Mouse (Mus musculus) hindbrain, embryonic 14.5 days (tissue): ENCODE measurements around the gene Pir. TPM values are rescaled to one million over a fixed set of nuclear protein-coding genes. Genes with fewer than 3 reads are reported as not detected.

ENCODE experiments used
- ATAC-seq: fragments of 200-750 bp; cut with Nextera tagmentation; 2 replicates; pipeline ENCODE4 v1.8.0; 2017; ENCODE audit warnings: moderate number of reproducible peaks, mild to moderate bottlenecking, moderate TSS enrichment, moderate library complexity; ENCODE audit not compliant: low FRiP score
- DNase-seq: peaks from one replicate; pipeline ENCODE4 v3.0.0-alpha.2; 2015; ENCODE audit warnings: low spot score
- H3K27ac ChIP-seq: fragments of 300-500 bp; sonication (generic); 2 replicates; pipeline ENCODE4 v1.5.1; 2014; ENCODE audit warnings: mild to moderate bottlenecking, moderate library complexity
- H3K27me3 ChIP-seq: fragments of 300-500 bp; sonication (generic); 2 replicates; pipeline ENCODE4 v1.6.1; 2014; ENCODE audit warnings: mild to moderate bottlenecking, low read length, mixed read lengths; ENCODE audit not compliant: control insufficient read depth, insufficient read depth
- H3K36me3 ChIP-seq: fragments of 300-500 bp; sonication (generic); replicated peaks from 2 replicates; pipeline ENCODE4 v1.6.1; 2014; ENCODE audit not compliant: control insufficient read depth, insufficient read depth
- H3K4me1 ChIP-seq: fragments of 300-500 bp; sonication (generic); replicated peaks from 2 replicates; pipeline ENCODE4 v1.6.1; 2014; ENCODE audit warnings: antibody characterized with exemption, low read length, mixed read lengths; ENCODE audit not compliant: control insufficient read depth, insufficient read depth
- H3K4me2 ChIP-seq: fragments of 300-500 bp; sonication (generic); replicated peaks from 2 replicates; pipeline ENCODE4 v1.6.1; 2014; ENCODE audit warnings: mild to moderate bottlenecking, moderate library complexity
- H3K4me3 ChIP-seq: fragments of 300-500 bp; sonication (generic); replicated peaks from 2 replicates; pipeline ENCODE4 v1.5.1; 2014; ENCODE audit warnings: mild to moderate bottlenecking, low read length
- H3K9ac ChIP-seq: fragments of 300-500 bp; sonication (generic); 2 replicates; pipeline ENCODE4 v1.6.1; 2014
- H3K9me3 ChIP-seq: fragments of 300-500 bp; sonication (generic); 2 replicates; pipeline ENCODE4 v1.6.1; 2016; ENCODE audit warnings: low read length; ENCODE audit not compliant: control insufficient read depth
- WGBS: fragments of 180-500 bp; shearing (Covaris S2); extraction: QIAGEN DNeasy Blood & Tissue Kit; methylation state at CpG from one replicate; pipeline ENCODE4 v1.1.7; 2014; 5-methylcytosine and 5-hydroxymethylcytosine counted together
- polyA plus RNA-seq: library from polyadenylated mRNA; unstranded; fragments of >200 nt; fragmentation: Nextera tagmentation; extraction: Ambion mirVana; gene quantifications from 2 replicates; pipeline ENCODE4 v1.2.1, GENCODE M21; 2014

Gene Pir
- polyA plus RNA-seq, 1 experiment from 2014 or later = 3.8 TPM

DNA sequence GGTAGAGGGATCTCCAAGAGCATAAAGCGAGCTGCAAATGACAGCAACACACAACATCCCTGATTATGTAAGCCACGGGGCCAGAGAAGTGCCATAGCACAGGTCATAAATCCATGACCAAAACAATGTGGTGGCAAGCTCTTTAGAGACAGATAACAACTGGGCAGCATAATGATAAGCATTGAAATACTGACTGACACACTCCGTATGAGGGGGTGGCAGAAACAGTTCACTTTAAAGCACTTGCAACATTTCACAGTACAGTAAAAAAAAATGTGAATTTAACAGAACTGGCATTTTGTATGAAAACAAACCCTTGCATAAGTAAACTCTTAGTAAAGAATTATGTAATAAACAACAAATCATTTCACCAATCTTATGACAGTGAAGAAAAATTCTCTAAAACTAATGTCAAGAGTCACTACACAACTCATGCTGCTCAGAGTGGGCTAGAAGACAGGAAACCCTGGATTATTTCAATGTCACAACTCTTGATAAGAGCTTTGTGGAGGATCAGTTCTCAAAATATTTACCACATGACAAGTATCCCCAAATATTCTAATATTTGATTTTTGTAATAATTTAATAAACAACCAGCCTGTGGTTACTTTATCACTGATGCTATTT lies 139.2 kb downstream of the Pir start:
- H3K27me3 ChIP-seq = no peaks in the 10 kb centered on the region
- no peaks in the 10 kb centered on the region for H3K36me3 ChIP-seq
- H3K27ac ChIP-seq = no peak overlapping the region
- H3K4me2 ChIP-seq = no peak overlapping the region
- no peaks in the 10 kb centered on the region for H3K9me3 ChIP-seq
- no peak overlapping the region for H3K4me3 ChIP-seq
- H3K9ac ChIP-seq = no peak overlapping the region
- WGBS = 81% methylated on average over 3 of the region's 3 CpGs
- no peak for ATAC-seq
- no peaks in the 10 kb centered on the region for H3K4me1 ChIP-seq
- DNase-seq = no peak

GRCm38 (mm10) chrX:164410562-164410961 lies 141.4 kb downstream of the Pir start:
- Histone ChIP-seq H3K4me3 (no peak overlapping the region), H3K9ac (no peak overlapping the region), H3K4me2 (no peak overlapping the region), H3K4me1 (no peaks in the 10 kb centered on the region), H3K9me3 (no peaks in the 10 kb centered on the region), H3K36me3 (no peaks in the 10 kb centered on the region), H3K27me3 (no peaks in the 10 kb centered on the region), H3K27ac (no peak overlapping the region)
- 88% methylated on average over 1 of the region's 1 CpGs for WGBS
- DNase-seq (no peak), ATAC-seq (no peak)

DNA sequence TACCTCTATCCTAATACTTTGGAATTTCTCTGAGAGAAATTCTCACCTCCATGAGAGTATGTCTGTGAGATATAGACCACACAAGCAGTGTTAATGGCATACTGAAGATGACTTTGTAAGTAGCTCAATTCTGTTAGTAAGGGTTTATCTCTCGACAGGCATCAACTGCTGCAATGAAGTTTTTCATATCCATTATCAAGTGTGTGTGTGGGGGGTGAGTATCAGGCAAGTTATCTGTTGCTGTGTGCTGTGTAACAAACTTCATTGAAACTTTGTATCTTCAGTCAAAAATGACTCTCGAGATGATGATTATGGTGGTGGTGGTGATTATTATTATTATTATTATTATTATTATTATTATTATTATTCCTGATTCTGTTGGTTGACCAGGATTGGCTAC lies 147.6 kb downstream of the Pir start:
- Histone ChIP-seq H3K4me3 (no peak overlapping the region), H3K27ac (no peak overlapping the region), H3K9ac (no peak overlapping the region), H3K27me3 (peaks cover 4% of the 10 kb centered on the region; the same call in 1 of the 2 replicates), H3K9me3 (no peaks in the 10 kb centered on the region), H3K4me2 (no peak overlapping the region), H3K4me1 (0 out of 2 replicates have a peak, but pooled peaks cover 4% of the 10 kb centered on the region), H3K36me3 (no peaks in the 10 kb centered on the region)
- 78% methylated on average over 2 of the region's 2 CpGs for WGBS
- DNase-seq = no peak
- no peak for ATAC-seq

DNA sequence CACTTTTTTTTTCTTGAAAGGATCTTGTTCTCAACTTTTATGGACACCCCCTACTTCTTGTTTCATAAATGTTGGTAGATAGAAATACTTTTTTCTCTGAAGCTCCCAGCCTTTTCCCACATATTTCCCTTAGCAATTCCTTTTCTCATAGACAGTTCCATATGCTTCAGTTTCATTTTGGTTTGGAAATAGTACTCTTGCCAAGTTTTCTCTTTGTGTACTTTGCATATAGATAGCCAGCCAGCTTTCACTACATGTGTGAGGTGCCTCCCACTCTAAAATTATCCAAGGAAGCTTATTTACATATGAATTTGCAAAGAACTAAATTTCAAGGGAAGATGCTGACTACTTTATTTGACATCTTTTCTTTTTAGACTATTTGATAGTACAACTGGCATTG lies 148.8 kb downstream of the Pir start:
- Histone ChIP-seq H3K27me3 (peaks cover 4% of the 10 kb centered on the region; the same call in 1 of the 2 replicates), H3K4me1 (0 out of 2 replicates have a peak, but pooled peaks cover 4% of the 10 kb centered on the region), H3K9ac (no peak overlapping the region), H3K36me3 (0 out of 2 replicates have a peak, but pooled peaks cover under 1% of the 10 kb centered on the region), H3K4me2 (no peak overlapping the region), H3K27ac (no peak overlapping the region), H3K4me3 (no peak overlapping the region), H3K9me3 (no peaks in the 10 kb centered on the region)
- DNase-seq (no peak), ATAC-seq (no peak)

- no peaks in the 10 kb centered on the region for H3K9me3 ChIP-seq
- ATAC-seq = peak; percentile 100
- H3K36me3 ChIP-seq = 0 out of 2 replicates have a peak, but pooled peaks cover 2% of the 10 kb centered on the region
- DNase-seq = peak; percentile 91
- peak within 1 kb of the TSS; percentile 69 for H3K27ac ChIP-seq
- H3K27me3 ChIP-seq = peaks cover 4% of the 10 kb centered on the region; the same call in 1 of the 2 replicates
- H3K4me1 ChIP-seq = 0 out of 2 replicates have a peak, but pooled peaks cover 4% of the 10 kb centered on the region
- H3K4me3 ChIP-seq = peak within 1 kb of the TSS; percentile 51
- WGBS = 21% methylated on average over 39 of the region's 40 CpGs
- H3K4me2 ChIP-seq = peak within 1 kb of the TSS; percentile 61
- peak within 1 kb of the TSS; percentile 64 for H3K9ac ChIP-seq
These were observed 150.3 kb downstream of the Pir start, which contains the start of gene Piga for GRCm38 (mm10) chrX:164419471-164419939. TSS of gene Piga (plus strand) at chrX:164419787.

DNA sequence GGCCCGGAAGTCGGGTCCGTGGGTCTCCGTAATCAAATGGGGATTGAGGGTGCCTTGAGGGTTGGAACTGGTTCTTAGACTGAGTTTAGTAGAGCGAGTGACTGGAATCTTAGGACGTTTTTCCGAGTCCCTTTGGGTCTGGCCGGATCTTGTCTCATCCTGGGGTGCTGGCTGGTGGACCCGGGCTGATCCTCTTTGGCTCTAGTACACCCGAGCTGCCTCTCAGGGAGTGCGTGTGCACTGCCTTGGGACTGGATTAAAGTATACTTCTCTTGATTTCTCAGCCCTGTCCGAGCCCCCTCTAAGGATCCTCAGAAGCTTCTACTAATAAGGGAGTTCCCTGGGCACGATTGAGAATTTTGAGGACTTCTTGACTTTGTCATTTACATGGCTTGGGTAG lies 150.8 kb downstream of the Pir start:
- no peak for DNase-seq
- ATAC-seq = no peak
- WGBS = 25% methylated on average over 13 of the region's 13 CpGs
- peak overlapping the region; percentile 69 for H3K27ac ChIP-seq
- H3K9me3 ChIP-seq = no peaks in the 10 kb centered on the region
- H3K9ac ChIP-seq = peak overlapping the region; percentile 64
- H3K4me2 ChIP-seq = peak overlapping the region; percentile 61
- H3K4me3 ChIP-seq = peak overlapping the region; percentile 51
- peaks cover 4% of the 10 kb centered on the region; the same call in 1 of the 2 replicates for H3K27me3 ChIP-seq
- 0 out of 2 replicates have a peak, but pooled peaks cover 2% of the 10 kb centered on the region for H3K36me3 ChIP-seq
- 0 out of 2 replicates have a peak, but pooled peaks cover 4% of the 10 kb centered on the region for H3K4me1 ChIP-seq

DNA sequence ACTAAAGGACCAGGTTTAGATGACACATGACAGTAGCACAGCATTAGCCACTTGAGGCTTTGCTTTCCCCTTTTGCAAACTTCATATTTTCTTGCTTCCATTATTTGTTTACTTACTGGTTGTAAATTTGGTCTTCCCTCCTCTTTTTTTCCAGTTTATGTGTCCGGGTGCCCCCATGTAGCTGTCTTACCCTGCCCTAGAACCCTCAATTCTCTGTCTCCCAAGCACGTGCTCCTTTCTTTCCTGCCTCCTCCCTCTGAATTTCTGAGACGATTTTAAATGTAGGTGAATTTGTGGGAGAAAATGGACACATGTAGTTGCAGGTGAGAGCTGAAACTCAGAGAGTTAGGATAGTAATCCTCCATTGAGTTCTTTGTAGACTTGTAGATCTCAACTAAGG lies 151.3 kb downstream of the Pir start:
- 0 out of 2 replicates have a peak, but pooled peaks cover 2% of the 10 kb centered on the region for H3K36me3 ChIP-seq
- DNase-seq (no peak), ATAC-seq (no peak)
- H3K27ac ChIP-seq = no peak overlapping the region
- 56% methylated on average over 3 of the region's 3 CpGs for WGBS
- 0 out of 2 replicates have a peak, but pooled peaks cover 4% of the 10 kb centered on the region for H3K4me1 ChIP-seq
- peaks cover 4% of the 10 kb centered on the region; the same call in 1 of the 2 replicates for H3K27me3 ChIP-seq
- H3K9ac ChIP-seq = peak overlapping the region; percentile 64; the same call in 1 of the 2 replicates
- peak overlapping the region; percentile 61 for H3K4me2 ChIP-seq
- no peaks in the 10 kb centered on the region for H3K9me3 ChIP-seq
- peak overlapping the region; percentile 51 for H3K4me3 ChIP-seq

Other genes starting within 250 kb of the Pir start
- gene Car5b, start 241.4 kb upstream of the Pir start, polyA plus RNA-seq = 0.95 and 1.1 TPM in 2 replicates
- 19.1 and 19.8 TPM in 2 replicates for gene Siah1b, start 192.9 kb upstream of the Pir start, polyA plus RNA-seq
- gene Cltrn, start 180.5 kb upstream of the Pir start, polyA plus RNA-seq = 0.27 and 0.92 TPM in 2 replicates
- gene Ace2, start 130.0 kb upstream of the Pir start, polyA plus RNA-seq = 0.36 and 0.42 TPM in 2 replicates
- gene Bmx, start 11.2 kb upstream of the Pir start, polyA plus RNA-seq = 0.50 and 0.59 TPM in 2 replicates
- gene Vegfd, start 104.0 kb downstream of the Pir start, polyA plus RNA-seq = 0.29 and 0.56 TPM in 2 replicates
- gene Piga, start 150.4 kb downstream of the Pir start, polyA plus RNA-seq = 5.3 and 6.1 TPM in 2 replicates
- gene Asb11, start 167.6 kb downstream of the Pir start, polyA plus RNA-seq = not detected in 2 replicates
- gene Asb9, start 237.0 kb downstream of the Pir start, polyA plus RNA-seq = not detected in 2 replicates